Mouse (Mus musculus) liver (tissue): ENCODE data around the gene Bcl11b.

Source experiments
- DNase-seq: peaks from one replicate; pipeline ENCODE4 v3.0.0-alpha.2; 2020; ENCODE audit warnings: mixed read lengths

Gene Bcl11b

DNA sequence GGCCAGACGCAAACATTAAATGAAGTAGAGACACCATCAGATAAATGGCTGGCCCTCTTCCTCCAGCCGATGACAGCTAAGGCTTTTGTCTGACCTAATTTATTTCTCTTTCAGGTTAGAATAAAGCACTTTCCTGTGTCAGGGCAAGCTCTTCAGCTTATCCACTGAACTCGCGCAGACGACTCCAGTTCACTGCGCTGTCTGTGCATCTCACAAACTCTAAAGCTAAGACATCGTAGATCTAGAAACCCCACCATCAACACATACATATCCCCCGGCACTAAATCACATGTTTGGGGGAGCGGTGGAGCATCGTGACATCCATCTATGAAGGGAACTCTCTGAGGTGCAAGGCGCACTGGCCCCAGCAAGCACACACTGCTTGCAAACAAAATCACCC lies 5.5 kb downstream of the Bcl11b start:
- DNase-seq, result no peak

DNA sequence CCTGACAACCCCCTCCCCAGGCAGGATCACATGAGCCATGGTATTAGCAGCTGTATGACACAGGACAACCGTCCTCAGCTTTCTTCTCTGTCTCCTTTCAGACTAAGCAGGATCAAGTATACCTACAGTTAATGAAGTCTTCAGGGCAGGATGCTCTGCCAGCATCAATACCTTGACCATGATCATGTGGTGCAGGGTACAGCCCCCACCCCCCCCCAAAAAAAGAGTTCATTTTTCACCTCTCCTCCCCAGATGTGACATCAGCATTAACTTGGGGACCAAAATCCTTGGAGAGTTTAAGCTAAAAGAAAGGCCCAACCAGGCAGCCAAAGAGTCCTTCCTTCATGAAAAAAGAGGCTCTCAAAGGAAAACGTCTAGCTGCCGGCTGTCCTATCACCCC lies 6.2 kb downstream of the Bcl11b start:
- DNase-seq, result no peak

DNA sequence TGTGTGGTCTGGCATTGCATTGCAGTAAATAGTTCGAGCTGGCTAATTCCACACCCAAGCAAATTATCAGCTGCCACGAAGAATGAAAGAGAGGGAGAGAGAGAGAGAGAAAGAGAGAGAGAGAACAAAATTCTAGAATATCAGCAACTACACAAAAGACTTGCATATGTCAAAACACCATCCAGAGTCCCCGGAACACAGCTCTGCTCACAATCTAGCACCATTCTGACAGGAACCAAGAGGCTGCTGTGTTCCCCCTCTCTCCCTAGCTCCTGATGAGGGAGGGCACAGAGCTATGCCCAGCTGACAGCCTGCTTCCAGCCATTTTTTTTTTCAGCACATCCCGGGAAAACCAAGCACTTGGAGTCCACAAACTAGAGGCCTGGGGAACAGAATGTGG lies 6.6 kb downstream of the Bcl11b start:
- DNase-seq, result no peak

DNA sequence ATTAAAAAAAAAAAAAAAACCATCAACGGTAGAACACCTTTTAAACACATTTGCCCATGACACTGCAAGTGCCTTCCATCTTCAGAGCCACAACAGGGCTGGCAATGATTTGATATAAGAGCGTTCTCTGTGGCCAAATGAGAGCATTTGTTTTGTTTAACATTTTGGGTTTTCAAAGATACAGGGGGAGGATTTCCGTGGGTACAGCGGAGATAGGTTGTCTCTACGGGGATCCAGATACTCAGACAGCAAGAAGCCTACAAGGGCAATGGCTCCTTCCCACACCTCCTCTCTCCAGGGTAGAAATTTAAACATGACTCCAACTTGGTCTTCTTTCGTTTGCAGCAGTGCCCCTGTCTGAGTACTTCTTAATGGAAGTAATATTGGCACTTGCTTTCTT lies 7.2 kb downstream of the Bcl11b start:
- no peak for DNase-seq

DNA sequence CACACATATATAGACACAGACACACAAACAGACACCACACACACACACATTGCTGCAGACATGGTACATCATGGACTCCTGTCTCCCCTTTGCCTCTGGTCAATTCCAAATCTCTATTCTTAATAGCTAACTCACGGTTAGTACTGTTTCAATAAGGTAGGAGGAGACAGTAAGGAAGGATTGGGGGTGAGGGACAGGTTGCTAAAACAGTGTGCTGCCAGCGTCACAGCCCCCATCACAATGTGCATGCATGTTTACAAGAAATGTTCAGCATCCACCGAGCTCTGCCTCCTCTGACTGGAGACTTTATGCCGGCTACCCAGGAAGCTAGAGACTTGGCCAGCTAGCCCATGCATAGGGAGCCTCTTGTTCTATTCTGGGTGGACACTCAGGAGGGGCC lies 9.0 kb downstream of the Bcl11b start:
- no peak for DNase-seq

DNA sequence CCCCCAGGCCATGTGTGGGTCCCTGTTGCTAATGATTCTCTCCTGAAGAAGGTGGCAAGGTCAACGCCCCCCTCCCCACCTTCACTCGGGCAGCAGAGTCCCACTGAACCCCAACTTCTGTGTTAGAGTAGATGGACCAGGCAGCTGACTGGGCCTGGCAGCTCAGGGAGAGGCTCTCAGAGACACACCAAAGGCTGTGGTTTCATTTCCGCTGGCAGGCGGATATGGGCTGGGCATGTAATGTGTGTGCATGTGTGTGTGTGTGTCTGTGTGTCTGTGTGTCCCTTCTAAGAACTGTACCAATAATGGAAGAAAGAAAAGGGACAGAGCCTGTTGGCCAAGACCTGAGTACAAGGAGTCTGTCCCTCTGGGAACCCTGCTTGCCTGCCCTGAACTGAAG lies 10.4 kb downstream of the Bcl11b start:
- DNase-seq, result no peak

DNA sequence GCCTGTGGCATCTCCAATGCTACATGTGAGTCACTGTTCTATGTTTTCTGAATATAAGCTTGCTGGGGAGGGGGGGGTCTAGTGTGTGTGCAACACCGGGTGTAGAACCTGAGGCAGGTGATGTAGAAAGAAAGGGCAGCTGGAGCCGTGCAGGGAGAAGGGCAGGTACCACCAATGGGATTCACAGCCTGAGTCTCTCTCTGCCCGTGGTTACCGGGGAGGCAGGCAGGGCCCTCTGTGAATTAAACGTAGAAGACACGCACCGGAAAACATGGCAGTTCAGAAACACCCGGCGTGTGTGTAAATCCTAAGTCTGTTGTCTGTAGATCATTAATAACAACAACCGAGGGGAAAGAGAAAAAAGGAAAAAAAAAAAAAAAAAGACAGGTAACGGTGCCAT lies 12.2 kb downstream of the Bcl11b start:
- no peak for DNase-seq

DNA sequence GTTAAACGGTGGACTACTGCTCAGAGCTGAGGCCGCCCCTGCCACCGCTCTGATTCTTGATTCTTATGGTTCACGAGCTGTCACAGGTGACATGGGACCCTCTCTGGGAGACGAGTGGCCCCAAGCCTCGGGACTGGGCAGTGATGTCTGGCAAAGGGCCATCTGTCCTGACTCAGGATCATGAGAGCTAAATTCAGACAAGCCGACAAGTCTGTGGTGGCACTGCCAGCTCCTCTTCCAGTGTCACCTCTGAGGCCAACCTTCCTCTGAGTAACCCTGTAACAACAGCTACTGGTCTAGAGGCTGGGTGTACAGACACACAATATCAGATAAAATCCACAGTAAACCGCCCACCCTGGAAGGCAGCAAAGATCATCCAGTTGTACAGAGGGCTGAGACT lies 20.2 kb downstream of the Bcl11b start:
- no peak for DNase-seq

DNA sequence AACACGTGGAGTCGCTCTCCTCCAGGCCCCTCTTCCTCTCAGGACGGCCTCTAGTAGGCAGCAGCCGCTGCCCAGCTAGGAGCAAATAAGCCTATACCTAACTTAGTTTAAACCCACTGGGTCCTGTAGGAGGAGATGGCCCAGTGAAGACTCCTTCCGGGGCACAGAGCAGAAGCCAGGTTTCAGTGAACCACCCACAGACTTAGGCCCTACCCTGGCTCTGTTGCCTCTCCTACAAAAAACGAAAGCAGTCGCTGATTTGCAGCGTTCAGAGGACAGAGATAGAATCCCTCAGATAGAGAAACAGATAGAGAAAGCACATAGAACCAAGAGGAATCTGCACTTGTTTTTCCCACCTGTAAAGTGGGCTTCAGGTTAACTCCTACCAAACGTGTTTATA lies 21.1 kb downstream of the Bcl11b start:
- DNase-seq, result no peak

DNA sequence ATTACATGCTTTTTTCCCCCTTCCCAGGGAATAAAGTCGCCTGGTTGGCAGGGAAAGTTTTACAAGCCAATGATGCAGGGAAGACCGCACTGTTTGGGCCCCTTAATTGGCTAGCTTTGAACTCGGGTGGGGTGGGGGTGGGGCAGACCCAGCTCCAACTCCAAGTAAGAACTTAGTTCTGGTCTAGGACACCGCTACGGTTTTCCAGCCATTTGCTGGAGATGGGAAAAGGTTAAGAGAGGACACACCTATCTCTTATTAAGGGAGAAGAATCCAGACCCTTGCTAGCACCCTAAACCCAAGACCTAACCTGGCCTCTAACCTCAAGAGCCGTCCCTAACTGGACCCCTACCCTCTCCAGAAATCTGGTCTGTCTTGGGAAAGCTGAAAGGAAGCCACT lies 22.2 kb downstream of the Bcl11b start:
- DNase-seq, result no peak

DNA sequence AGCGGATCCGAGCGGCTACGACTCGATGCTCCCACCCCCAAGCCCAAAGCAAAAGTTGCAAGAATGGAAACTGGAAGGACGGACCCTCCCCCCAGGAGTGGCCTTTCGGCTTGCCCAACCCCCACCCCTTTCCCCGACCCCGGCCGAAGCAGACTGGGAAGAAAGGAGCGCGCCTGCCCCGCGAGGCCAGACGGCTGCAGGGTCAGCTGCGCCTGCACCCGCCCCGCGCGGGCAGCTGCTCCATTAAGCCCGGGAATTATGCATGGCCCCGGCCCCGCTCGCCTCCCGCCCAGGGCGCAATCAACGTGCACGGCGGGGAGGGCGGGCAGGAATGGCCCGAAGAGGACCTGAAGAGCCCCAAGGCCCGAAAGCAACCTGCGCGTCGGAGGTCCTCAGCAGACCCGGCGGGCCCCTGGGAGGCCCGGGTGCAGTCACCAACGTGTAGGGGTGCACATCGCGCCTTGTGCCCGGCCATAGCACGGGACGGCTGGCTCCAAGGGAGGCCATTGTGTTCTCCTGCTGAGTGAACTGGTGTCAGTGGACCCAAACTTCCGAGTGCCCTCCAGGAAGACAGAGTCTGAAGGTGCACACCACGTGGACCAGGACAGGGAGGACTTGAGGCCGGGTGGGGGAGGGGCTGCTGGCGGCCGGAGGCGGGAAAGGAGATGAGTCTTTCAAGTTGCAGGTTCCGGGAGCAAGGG lies 23.0 kb downstream of the Bcl11b start:
- peak; percentile 21 for DNase-seq

DNA sequence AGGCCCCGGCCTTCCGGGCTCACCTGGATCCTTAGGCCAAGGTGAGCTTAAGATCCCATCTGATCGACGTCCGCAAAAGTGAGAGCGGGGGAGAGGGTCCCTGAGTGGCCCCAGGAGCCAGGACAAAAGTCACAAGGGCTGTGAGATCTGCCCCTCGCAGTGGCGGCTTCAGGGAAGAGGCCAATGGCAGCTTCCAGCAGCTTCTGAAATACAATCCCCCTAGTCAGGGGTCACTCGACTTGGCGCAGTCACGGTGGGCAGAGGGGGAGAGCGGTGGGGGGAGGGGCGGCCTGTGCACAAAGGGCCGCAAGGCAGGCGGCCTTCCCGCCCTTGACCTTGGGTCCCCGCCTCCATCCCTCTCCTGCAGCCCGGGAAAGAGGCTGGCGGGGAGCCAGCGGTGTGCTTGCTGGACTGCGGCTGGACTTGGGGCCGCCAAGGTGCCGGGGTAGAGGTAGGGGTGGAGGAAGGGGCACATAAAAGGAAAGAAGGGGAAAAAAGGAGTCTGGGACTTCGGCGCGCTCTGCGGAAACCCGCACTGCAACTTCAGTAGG lies 23.6 kb downstream of the Bcl11b start:
- peak; percentile 34 for DNase-seq

DNA sequence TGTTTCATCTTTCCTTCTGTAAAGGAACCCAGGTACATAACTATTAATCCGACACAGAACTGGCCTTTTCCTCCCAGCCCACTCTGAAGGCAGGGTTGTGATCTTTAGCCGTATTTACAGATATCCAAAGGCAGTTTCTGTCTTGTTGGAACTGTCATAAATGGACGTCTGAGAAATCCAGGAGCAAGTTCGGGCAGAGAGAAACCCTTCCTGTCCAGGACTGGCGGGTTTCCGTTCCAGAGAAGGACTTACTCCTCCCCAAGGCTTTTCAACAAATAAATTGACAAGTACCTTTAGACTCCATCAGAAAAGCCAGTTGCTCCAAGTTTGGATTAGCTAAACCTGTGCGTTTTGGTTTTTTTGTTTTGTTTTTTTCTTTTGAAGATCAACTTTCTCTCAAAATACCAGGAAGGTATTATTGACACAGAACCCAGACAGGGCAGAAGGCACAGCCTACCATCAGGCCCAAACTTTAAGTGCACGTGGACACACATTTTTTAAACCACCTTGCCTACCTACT lies 24.6 kb downstream of the Bcl11b start:
- DNase-seq, result no peak

DNA sequence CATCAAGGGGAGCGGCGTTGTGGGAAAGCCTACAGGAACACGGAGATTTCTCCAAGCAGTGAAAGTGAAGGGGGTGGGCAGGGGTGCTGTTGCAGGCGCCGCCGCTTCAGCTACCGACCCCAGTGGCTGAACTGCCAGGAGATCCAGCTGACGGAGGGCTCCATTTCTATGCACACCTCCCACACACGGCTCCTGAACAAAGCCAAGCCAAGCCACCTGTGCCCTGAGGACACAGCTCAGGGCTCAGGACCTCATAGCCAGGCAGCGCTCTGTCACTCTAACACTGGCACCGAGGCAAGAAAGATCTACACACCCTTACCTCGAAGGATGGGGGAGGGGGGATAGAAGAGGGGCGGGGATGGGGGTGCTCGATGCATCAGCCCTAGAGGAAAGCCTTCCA lies 25.3 kb downstream of the Bcl11b start:
- no peak for DNase-seq

DNA sequence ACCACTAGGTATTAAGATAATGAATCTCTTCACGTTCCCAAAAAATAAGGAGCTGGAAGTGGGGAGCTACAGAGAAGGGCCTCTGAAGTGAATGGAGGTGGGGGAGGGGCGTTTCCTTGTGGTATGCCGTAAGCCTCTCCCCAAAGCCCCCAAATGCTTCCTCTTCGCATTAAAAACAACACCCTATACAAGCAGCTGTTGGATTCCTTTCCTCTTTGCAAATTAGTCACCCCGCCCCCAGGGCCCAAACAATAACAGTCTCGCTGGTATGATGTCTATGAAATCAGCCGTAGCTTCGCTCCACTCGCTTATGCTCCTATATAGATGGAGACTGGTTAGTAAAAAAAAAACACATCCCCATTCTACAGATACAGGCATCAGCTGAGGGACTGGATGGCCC lies 25.9 kb downstream of the Bcl11b start:
- no peak for DNase-seq

DNA sequence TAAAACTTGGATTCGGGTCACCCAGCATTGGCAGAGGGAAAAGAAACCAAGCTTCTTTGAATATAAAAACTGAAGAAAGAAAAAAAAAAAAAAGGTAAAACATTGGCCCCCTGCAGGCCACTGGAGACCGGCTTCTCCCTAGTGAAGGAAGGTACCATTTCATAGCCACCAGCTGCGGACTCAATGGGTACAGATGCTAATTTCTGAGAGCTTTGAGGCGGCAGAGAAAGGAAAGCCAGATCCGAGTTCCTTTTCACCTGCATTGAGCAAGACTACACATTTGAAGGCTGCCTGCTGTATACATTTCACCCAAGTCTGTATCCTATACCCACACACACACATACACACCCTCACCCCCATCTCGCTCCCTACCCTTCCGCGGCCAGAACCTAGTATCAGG lies 26.3 kb downstream of the Bcl11b start:
- DNase-seq, result no peak

DNA sequence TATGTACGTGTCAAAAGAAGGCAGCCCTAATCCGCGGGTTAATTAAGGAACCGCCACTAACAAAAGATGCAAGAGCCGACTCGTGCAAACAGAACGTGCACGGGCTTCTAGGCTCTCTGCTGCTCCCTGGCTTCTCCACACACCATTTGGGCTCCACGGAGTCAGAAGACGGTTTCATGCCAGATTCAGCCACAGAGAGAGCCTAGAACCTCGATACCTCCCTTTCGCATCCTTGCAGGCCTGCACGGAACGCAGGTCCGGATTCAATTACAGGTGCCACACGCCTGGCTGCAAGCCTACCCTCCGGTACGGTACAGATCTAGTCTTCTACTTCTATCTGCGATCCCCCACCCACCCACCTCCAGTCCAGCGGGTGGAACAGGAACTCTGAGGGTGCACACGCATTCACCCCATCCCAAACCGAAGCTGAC lies 26.8 kb downstream of the Bcl11b start:
- no peak for DNase-seq

DNA sequence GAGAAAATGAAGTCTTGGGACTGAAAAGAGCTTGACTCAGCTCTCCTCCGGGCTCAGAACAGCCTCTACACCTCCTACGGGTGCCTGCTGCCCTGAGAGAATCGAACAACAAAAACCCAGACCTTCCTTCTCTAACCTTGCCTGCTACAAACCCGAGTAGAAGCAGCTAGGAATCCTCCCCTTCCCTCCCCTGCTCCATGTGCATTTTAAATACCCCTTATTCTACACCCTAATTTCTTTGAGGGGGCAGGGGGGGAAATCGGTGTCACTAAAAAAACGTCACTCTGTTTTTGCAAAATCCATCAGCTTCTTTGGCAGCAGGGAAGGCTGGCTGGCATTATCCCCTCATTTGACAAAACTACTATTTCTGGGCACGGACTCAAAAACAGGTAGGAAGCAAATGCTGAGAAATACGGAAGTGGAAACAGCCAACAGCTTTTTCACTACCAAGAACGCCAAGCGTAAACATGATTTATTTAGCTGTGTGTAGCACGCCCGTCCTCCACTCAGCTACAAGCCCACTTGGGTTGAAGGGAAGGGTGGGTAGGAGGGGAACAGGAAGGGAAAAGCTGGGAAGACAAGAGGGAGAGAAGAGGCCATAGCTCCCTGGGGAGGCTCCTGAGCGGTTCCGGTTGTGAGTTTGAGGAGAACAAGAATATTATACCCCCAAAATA lies 27.4 kb downstream of the Bcl11b start:
- no peak for DNase-seq

DNA sequence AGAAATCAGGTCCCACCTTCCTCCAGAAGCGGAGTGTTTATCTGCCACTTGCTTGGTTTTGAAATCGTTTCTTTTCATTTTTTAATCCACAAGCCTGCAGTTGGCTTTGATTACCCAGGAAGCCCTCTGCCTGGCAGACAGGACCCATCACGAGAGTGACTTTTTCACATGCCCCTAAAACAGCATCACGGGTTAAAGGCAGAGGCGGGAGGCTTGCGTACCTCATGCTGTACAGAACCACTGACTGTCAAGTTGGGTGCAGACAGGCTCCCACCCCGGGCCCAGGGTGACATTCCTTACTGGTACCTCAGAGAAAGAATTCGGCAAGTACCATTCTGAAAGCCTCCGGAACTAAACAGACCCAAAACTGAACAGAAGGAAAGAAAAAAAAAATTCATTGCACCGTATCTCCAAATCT lies 27.9 kb downstream of the Bcl11b start:
- no peak for DNase-seq

DNA sequence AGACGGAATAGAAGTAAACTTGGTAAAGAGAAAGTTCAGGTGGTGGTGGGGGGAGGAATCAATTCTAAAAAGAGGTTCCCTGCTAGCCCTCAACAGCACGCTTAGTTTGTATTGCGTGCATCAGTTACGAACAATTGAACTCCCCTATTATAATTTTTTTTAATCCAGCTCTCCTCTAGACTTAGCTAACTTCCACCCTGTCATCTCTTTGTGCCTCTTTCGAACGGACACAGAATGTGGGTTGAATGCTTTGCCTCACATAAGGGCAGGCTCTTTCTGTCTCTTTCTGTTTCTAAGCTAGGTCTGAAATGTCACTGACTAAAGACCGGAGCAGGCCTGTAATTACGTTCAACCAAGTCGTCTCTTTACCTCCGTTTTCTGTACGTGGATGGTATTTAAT lies 28.9 kb downstream of the Bcl11b start:
- DNase-seq, result no peak

DNA sequence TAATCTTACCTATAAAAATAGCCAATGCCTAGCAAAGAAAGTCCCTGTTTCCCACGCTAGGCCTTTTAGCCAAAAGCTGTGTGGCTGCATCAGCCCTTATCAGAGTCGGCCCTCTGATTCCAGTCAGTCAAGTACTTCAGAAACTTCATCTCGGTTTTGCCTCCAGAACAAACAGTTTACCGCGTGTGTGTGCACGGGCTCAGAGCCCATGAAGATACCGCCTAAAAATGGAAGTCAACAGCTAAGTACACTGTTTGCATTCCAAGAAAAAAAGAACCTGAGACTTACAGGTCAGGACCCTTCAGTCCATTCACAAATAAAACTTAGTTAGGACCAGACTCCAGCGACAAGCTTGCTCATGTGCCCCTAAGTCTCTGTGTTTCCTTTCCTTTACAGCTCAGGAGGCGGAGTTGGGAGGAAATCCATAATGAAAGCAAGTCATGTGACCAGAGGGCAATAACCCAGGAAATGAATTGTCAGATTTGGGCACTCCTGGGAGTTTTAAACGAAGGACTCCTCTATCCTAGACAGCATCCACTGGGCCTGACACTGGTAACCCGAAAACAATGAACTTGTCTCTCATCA lies 29.8 kb downstream of the Bcl11b start:
- DNase-seq, result no peak

DNA sequence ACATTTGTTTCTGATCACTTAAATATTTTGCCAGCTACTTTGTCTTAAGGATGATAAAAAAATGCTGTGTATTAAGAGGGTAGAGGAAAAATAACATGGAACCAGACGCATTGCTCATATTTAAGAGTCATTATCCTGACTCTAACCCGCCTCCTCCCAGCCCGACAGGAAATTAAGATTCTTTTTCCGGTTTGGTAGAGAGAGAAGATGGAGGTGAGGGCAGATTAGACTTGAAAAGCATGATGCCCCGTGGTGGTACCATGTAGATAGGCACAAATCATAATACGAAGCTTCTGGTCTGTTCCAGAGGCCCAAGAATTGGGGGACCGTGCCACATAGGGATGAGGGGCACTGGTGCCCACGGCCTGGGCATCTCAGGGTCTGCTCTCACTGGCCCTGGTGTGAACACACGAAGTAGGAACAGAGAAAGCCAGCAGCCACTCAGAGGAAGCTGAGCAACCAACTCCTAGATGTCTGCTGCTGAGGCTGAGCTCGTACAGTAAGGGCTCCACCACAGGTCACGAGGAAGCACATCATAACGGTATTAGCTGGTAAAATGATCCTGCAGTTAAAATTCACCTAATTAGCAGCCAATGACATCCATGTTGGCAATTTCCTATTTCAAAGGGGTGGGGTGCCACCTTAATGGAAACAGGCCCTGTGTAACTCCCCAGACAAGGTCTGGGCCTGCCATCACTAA lies 32.2 kb downstream of the Bcl11b start:
- no peak for DNase-seq

DNA sequence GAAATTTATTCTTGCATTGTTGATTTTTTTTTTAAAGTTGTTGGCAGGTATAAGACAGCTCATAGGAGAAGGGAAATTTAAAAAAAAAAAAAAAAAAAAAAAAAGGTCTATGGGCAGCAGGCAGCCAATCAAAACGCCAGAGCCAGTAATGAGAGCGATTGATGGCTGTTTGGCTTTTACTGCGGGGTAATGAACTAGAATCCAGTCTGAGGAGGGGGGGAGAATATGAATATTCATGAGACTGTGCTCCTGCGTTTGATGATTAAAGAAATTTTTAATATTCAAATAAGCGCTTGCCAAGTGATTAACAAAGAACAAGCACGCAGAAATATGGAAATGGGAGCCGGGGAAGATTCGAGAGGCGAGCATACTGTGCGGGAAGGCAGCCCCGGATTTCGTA lies 32.8 kb downstream of the Bcl11b start:
- DNase-seq, result no peak
